In genomic region chr8:81012699-81013098, GRCm38 (mm10) we compare ENCODE assay signal across 8 mouse cellular contexts. TPM values are rescaled to one million over a fixed set of nuclear protein-coding genes. Genes with fewer than 3 reads are reported as not detected.
DNase-seq lines count a peak whose midpoint lies in the region; ATAC-seq and TF ChIP-seq lines count a peak whose summit lies in the region.
"Had no signal": no experiment of that assay in that cellular context is flagged by ENCODE, and none has a peak within 500 bp of the region (broad histone marks: within the 10 kb centered on the region; RNA-seq: fewer than 3 reads in every experiment).

No protein-coding gene starts in this region.

- no peaks in the 10 kb centered on the region for H3K9me3 ChIP-seq in lung, postnatal 0 days (ENCODE audit: low read length)
- H3K9me3 ChIP-seq in forebrain, embryonic 10.5 days = no peaks in the 10 kb centered on the region
- no peaks in the 10 kb centered on the region for H3K9me3 ChIP-seq in limb, embryonic 14.5 days (ENCODE audit: control insufficient read depth, low read length)
- H3K9me3 ChIP-seq in stomach, embryonic 16.5 days (replicated peaks; ENCODE audit: control insufficient read depth, low read length) = no peaks in the 10 kb centered on the region

- H3K9ac ChIP-seq in lung, postnatal 0 days (replicated peaks; ENCODE audit: low read depth) = 0 out of 2 replicates have a peak overlapping the region, but pooled peaks have one; percentile 2
- H3K9ac ChIP-seq in limb, embryonic 14.5 days (ENCODE audit: low read depth, low read length, severe bottlenecking) = peak overlapping the region; percentile 82; the same call in 1 of the 2 replicates
- H3K9ac ChIP-seq in stomach, embryonic 16.5 days (ENCODE audit: low read length) = peak overlapping the region; percentile 90

- no peak for TF ChIP-seq POLR2A in limb, embryonic 14.5 days (IDR thresholded peaks at IDR 0.05; ENCODE audit: borderline replicate concordance, extremely low read depth, insufficient read depth, insufficient read length)

- H3K27me3 ChIP-seq in lung, postnatal 0 days (replicated peaks; ENCODE audit: insufficient read depth, low read length) = no peaks in the 10 kb centered on the region
- no peaks in the 10 kb centered on the region for H3K27me3 ChIP-seq in forebrain, embryonic 10.5 days (ENCODE audit: poor library complexity, severe bottlenecking)
- H3K27me3 ChIP-seq in limb, embryonic 14.5 days (ENCODE audit: control insufficient read depth, insufficient read depth, low read length) = no peaks in the 10 kb centered on the region
- no peaks in the 10 kb centered on the region for H3K27me3 ChIP-seq in stomach, embryonic 16.5 days (ENCODE audit: control insufficient read depth, insufficient read depth, low read length)

- TF ChIP-seq EP300 in lung, postnatal 0 days (IDR thresholded peaks at IDR 0.05) = no peak

- no peaks in the 10 kb centered on the region for H3K36me3 ChIP-seq in lung, postnatal 0 days (ENCODE audit: insufficient read depth, low read length)
- H3K36me3 ChIP-seq in forebrain, embryonic 10.5 days (replicated peaks) = peaks cover 32% of the 10 kb centered on the region
- peaks cover 21% of the 10 kb centered on the region for H3K36me3 ChIP-seq in limb, embryonic 14.5 days (ENCODE audit: control insufficient read depth, insufficient read depth, low read length)
- peaks cover 2% of the 10 kb centered on the region; the same call in 1 of the 2 replicates for H3K36me3 ChIP-seq in stomach, embryonic 16.5 days (ENCODE audit: control insufficient read depth, insufficient read depth, low read length)

- peak overlapping the region; percentile 94 for H3K4me2 ChIP-seq in lung, postnatal 0 days (replicated peaks; ENCODE audit: low read depth, low read length)
- H3K4me2 ChIP-seq in limb, embryonic 14.5 days (replicated peaks; ENCODE audit: low read depth, low read length, severe bottlenecking) = peak overlapping the region; percentile 79
- peak overlapping the region; percentile 95 for H3K4me2 ChIP-seq in stomach, embryonic 16.5 days (ENCODE audit: low read depth, low read length)

- no peak for TF ChIP-seq CTCF in lung, postnatal 0 days (IDR thresholded peaks at IDR 0.05)

- H3K4me1 ChIP-seq in lung, postnatal 0 days (ENCODE audit: insufficient read depth, low read depth, low read length) = peaks cover 15% of the 10 kb centered on the region; the same call in 1 of the 2 replicates
- peaks cover 30% of the 10 kb centered on the region for H3K4me1 ChIP-seq in forebrain, embryonic 10.5 days
- H3K4me1 ChIP-seq in limb, embryonic 14.5 days (ENCODE audit: control insufficient read depth, insufficient read depth, low read length) = peaks cover 13% of the 10 kb centered on the region
- peaks cover 8% of the 10 kb centered on the region for H3K4me1 ChIP-seq in stomach, embryonic 16.5 days (ENCODE audit: control insufficient read depth, insufficient read depth, low read length)

- WGBS in lung, postnatal 0 days = 53% methylated on average over 2 of the region's 2 CpGs
- WGBS in forebrain, embryonic 10.5 days = 85% methylated on average over 2 of the region's 2 CpGs
- 62% methylated on average over 2 of the region's 2 CpGs for WGBS in limb, embryonic 14.5 days
- WGBS in stomach, embryonic 16.5 days = 57% methylated on average over 2 of the region's 2 CpGs

- H3K27ac ChIP-seq in lung, postnatal 0 days (ENCODE audit: low read length) = no peak overlapping the region
- H3K27ac ChIP-seq in forebrain, embryonic 10.5 days = no peak overlapping the region
- no peak overlapping the region for H3K27ac ChIP-seq in limb, embryonic 14.5 days (replicated peaks; ENCODE audit: low read depth, low read length)
- H3K27ac ChIP-seq in stomach, embryonic 16.5 days (ENCODE audit: low read length) = no peak overlapping the region

- peak overlapping the region; percentile 77; the same call in 1 of the 2 replicates for H3K4me3 ChIP-seq in lung, postnatal 0 days (ENCODE audit: low read depth, low read length)
- peak overlapping the region; percentile 96 for H3K4me3 ChIP-seq in forebrain, embryonic 10.5 days
- H3K4me3 ChIP-seq in limb, embryonic 14.5 days (replicated peaks; ENCODE audit: low read length) = peak overlapping the region; percentile 96
- H3K4me3 ChIP-seq in stomach, embryonic 16.5 days (replicated peaks; ENCODE audit: low read length) = peak overlapping the region; percentile 95

- ATAC-seq in lung, postnatal 0 days = no peak
- ATAC-seq in limb, embryonic 14.5 days (ENCODE audit: low FRiP score, low read depth) = no peak
- no peak for ATAC-seq in stomach, embryonic 16.5 days (ENCODE audit: insufficient read depth, low FRiP score)
- ATAC-seq in megakaryocyte-erythroid progenitor cell, adult 5-6 weeks (replicated peaks; ENCODE audit: low FRiP score, low TSS enrichment, poor library complexity, severe bottlenecking) = no peak

- no peak for DNase-seq in lung, postnatal 0 days (ENCODE audit: low spot score)
- no peak for DNase-seq in lung, adult 18-20 months
- no peak for DNase-seq in forebrain, embryonic 10.5 days (ENCODE audit: extremely low spot score, low spot score)
- DNase-seq in limb, embryonic 14.5 days (ENCODE audit: low spot score) = no peak
- no peak for DNase-seq in thymus, postnatal 4 days
- DNase-seq: cerebellum, adult 9-11 months had no signal

RNA-seq across cellular contexts. Expression of gene Usp38, which starts 2.0 kb away (rescaled TPM):
- 9.6 and 11.2 TPM in 2 replicates for polyA plus RNA-seq in lung, postnatal 0 days (2015; fragmentation: Nextera tagmentation; extraction: Ambion mirVana)
- 23.8 and 24.0 TPM in 2 replicates for polyA plus RNA-seq in forebrain, embryonic 10.5 days (2016; fragmentation: Nextera tagmentation; extraction: Ambion mirVana)
- polyA plus RNA-seq in limb, embryonic 14.5 days (2012; rRNA removed) = 10.9 and 11.6 TPM in 2 replicates
- 22.6 and 24.1 TPM in 2 replicates for polyA plus RNA-seq in limb, embryonic 14.5 days (2014; fragmentation: Nextera tagmentation; extraction: Ambion mirVana)
- 14.2 and 16.5 TPM in 2 replicates for polyA plus RNA-seq in stomach, embryonic 16.5 days (2015; fragmentation: Nextera tagmentation; extraction: Ambion mirVana)
- total RNA-seq in megakaryocyte-erythroid progenitor cell, adult 5-6 weeks (2014; fragmentation: Nextera tagmentation) = 23.1 and 31.0 TPM in 2 replicates
- total RNA-seq in megakaryocyte-erythroid progenitor cell, adult 5-6 weeks (2017) = 34.8 and 37.5 TPM in 2 replicates

Comparison
In these comparisons a context has a peak if more than half of its experiments do, and no peak if none do; other contexts are left out.
1. H3K9ac ChIP-seq: peak in every context shown above with its lines; median percentile 90 in stomach, embryonic 16.5 days; 82 in limb, embryonic 14.5 days; 2 in lung, postnatal 0 days.